Comparison of ENCODE assay signal across 26 mouse cellular contexts in the genomic region with DNA sequence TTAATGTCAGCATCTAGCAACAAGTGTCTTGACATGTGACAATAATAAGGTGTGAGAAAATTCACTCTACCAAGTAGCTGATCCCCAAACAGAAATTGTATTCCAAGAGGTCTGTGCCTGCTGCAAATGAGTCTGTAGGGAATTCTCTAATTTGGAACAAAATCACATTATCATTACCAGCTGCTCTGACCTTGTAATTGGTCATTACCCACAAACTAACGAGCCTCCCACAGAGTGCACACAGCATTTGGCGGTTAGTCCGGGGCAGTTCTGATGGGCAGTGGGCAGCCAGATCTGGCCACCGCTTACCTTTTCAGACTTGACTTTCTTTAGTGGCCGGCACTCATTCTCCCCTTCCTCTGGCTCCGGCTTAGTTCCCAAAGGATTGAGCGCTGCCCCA. TPM values are rescaled to one million over a fixed set of nuclear protein-coding genes. Genes with fewer than 3 reads are reported as not detected.
DNase-seq lines count a peak whose midpoint lies in the region; ATAC-seq lines count a peak whose summit lies in the region.
"Had no signal": no experiment of that assay in that cellular context is flagged by ENCODE, and none has a peak within 500 bp of the region (broad histone marks: within the 10 kb centered on the region; RNA-seq: fewer than 3 reads in every experiment).

No protein-coding gene starts in this region.

- H3K36me3 ChIP-seq in embryonic facial prominence, embryonic 14.5 days (ENCODE audit: control insufficient read depth, insufficient read depth, low read length): peaks cover 14% of the 10 kb centered on the region
- peaks cover 45% of the 10 kb centered on the region for H3K36me3 ChIP-seq in embryonic facial prominence, embryonic 10.5 days (replicated peaks)
- H3K36me3 ChIP-seq: forebrain, embryonic 15.5 days; intestine, embryonic 15.5 days had no signal

- H3K4me3 ChIP-seq in embryonic facial prominence, embryonic 14.5 days (ENCODE audit: low read depth, low read length): no peak overlapping the region
- H3K4me3 ChIP-seq in embryonic facial prominence, embryonic 10.5 days: no peak overlapping the region
- H3K4me3 ChIP-seq: forebrain, embryonic 15.5 days; heart, adult 2 months; heart, embryonic 13.5 days; hindbrain, embryonic 13.5 days; intestine, embryonic 15.5 days; left cerebral cortex, adult 2 months; neural tube, embryonic 15.5 days had no signal

- peak; percentile 60; the same call in 1 of the 2 replicates for ATAC-seq in embryonic facial prominence, embryonic 14.5 days (ENCODE audit: low read depth)
- ATAC-seq: forebrain, embryonic 15.5 days; intestine, embryonic 15.5 days; liver, postnatal 0 days had no signal

- H3K4me1 ChIP-seq in embryonic facial prominence, embryonic 14.5 days (ENCODE audit: control insufficient read depth, insufficient read depth, low read length): peaks cover 11% of the 10 kb centered on the region
- peaks cover 27% of the 10 kb centered on the region for H3K4me1 ChIP-seq in embryonic facial prominence, embryonic 10.5 days

- H3K27me3 ChIP-seq in embryonic facial prominence, embryonic 14.5 days (replicated peaks; ENCODE audit: control insufficient read depth, insufficient read depth, low read length): no peaks in the 10 kb centered on the region
- no peaks in the 10 kb centered on the region for H3K27me3 ChIP-seq in embryonic facial prominence, embryonic 10.5 days (replicated peaks; ENCODE audit: low read depth, poor library complexity, severe bottlenecking)
- H3K27me3 ChIP-seq: forebrain, embryonic 15.5 days; heart, embryonic 13.5 days; hindbrain, embryonic 13.5 days; intestine, embryonic 15.5 days; neural tube, embryonic 15.5 days had no signal

- no peak overlapping the region for H3K9ac ChIP-seq in embryonic facial prominence, embryonic 14.5 days (ENCODE audit: low read depth, low read length)
- H3K9ac ChIP-seq: forebrain, embryonic 15.5 days; hindbrain, embryonic 13.5 days; intestine, embryonic 15.5 days; liver, postnatal 0 days; neural tube, embryonic 15.5 days had no signal

- H3K9me3 ChIP-seq in embryonic facial prominence, embryonic 14.5 days (ENCODE audit: control insufficient read depth, low read length): no peaks in the 10 kb centered on the region
- no peaks in the 10 kb centered on the region for H3K9me3 ChIP-seq in embryonic facial prominence, embryonic 10.5 days
- H3K9me3 ChIP-seq: forebrain, embryonic 15.5 days; heart, embryonic 13.5 days; hindbrain, embryonic 13.5 days; intestine, embryonic 15.5 days; neural tube, embryonic 15.5 days had no signal

- WGBS in embryonic facial prominence, embryonic 14.5 days: 68% methylated on average over 7 of the region's 7 CpGs
- 72% methylated on average over 7 of the region's 7 CpGs for WGBS in embryonic facial prominence, embryonic 10.5 days

- no peak overlapping the region for H3K27ac ChIP-seq in embryonic facial prominence, embryonic 14.5 days (replicated peaks; ENCODE audit: low read depth, low read length)
- no peak overlapping the region for H3K27ac ChIP-seq in embryonic facial prominence, embryonic 10.5 days (replicated peaks)
- H3K27ac ChIP-seq: heart, adult 2 months; heart, embryonic 13.5 days; intestine, embryonic 15.5 days had no signal

- no peak for DNase-seq in embryonic facial prominence, embryonic 14.5 days (ENCODE audit: low spot score)
- DNase-seq in embryonic facial prominence, embryonic 10.5 days (ENCODE audit: low spot score): no peak
- peak; percentile 25 for DNase-seq in kidney, adult 11 months
- no peak for DNase-seq in kidney, postnatal 4 days
- DNase-seq in hindlimb bud, embryonic 11.5 days (ENCODE audit: extremely low spot score, low read depth, low spot score): peak; percentile 41
- DNase-seq in retina, postnatal 1 day: peak; percentile 80
- no peak for DNase-seq in adrenal gland, adult 18-20 months (ENCODE audit: low spot score in 2 of 2)
- DNase-seq: adrenal gland, postnatal 36 days; cerebellum, adult 11 months; cerebellum, adult 9-11 months; heart, adult 2 months; heart, postnatal 14 days; layer of hippocampus, adult 9-11 months; left cerebral cortex, postnatal 4 days; liver, postnatal 0 days; lung, postnatal 14 days; right cerebral cortex, postnatal 14 days; thymus, postnatal 25 days had no signal

- no peak overlapping the region for H3K4me2 ChIP-seq in embryonic facial prominence, embryonic 14.5 days (ENCODE audit: low read depth, low read length)
- H3K4me2 ChIP-seq: forebrain, embryonic 15.5 days; heart, embryonic 13.5 days; hindbrain, embryonic 13.5 days; intestine, embryonic 15.5 days; liver, embryonic 11.5 days; midbrain, embryonic 11.5 days; neural tube, embryonic 15.5 days had no signal

RNA-seq across cellular contexts. Expression of gene Zfp609, which starts 33.1 kb away (rescaled TPM):
- 5.9 and 6.4 TPM in 2 replicates for polyA plus RNA-seq in embryonic facial prominence, embryonic 14.5 days (2014; fragmentation: Nextera tagmentation; extraction: Ambion mirVana)
- 6.9 and 7.0 TPM in 2 replicates for polyA plus RNA-seq in embryonic facial prominence, embryonic 10.5 days (2016; fragmentation: Nextera tagmentation; extraction: Ambion mirVana)
- 10 to 100 TPM; 19.6 to 24.4 TPM for total RNA-seq in adrenal gland, adult 18-20 months (2021)

Comparison
In these comparisons a context has a peak if more than half of its experiments do, and no peak if none do; other contexts are left out.
1. DNase-seq: peak in kidney, adult 11 months (single experiment), hindlimb bud, embryonic 11.5 days (single experiment) and retina, postnatal 1 day (single experiment); none in embryonic facial prominence, embryonic 14.5 days (single experiment), embryonic facial prominence, embryonic 10.5 days (single experiment), kidney, postnatal 4 days (0 of 2) and adrenal gland, adult 18-20 months (0 of 2).